Mouse (Mus musculus): Measurements from ENCODE around the gene Rpl5. TPM values are rescaled to one million over a fixed set of nuclear protein-coding genes. Genes with fewer than 3 reads are reported as not detected.
"Not testable (repeated sequence)": the region's sequence is repeated elsewhere in the genome, so short reads cannot be mapped to it uniquely, and the experiment has no call there.

The Rpl5 gene
- polyA plus RNA-seq, 1 experiment from 2014 or later = 58.1 TPM

GRCm38 (mm10) chr5:107932556-107932955 lies 32.3 kb downstream of the Rpl5 start:
- peaks cover 15% of the 10 kb centered on the region; the same call in 1 of the 2 replicates for H3K4me1 ChIP-seq (ENCODE audit: control insufficient read depth, insufficient read depth, low read length)
- no peaks in the 10 kb centered on the region for H3K9me3 ChIP-seq (ENCODE audit: control insufficient read depth, low read length)
- H3K27ac ChIP-seq (replicated peaks; ENCODE audit: low read depth, low read length) = peak overlapping the region; percentile 39; the same call in 1 of the 2 replicates
- no peak overlapping the region for H3K4me2 ChIP-seq (ENCODE audit: low read depth, low read length)
- no peak overlapping the region for H3K4me3 ChIP-seq (ENCODE audit: low read depth, low read length)
- WGBS = 31% methylated on average over 2 of the region's 2 CpGs
- H3K27me3 ChIP-seq (replicated peaks; ENCODE audit: control insufficient read depth, insufficient read depth, low read length) = no peaks in the 10 kb centered on the region
- no peak overlapping the region for H3K9ac ChIP-seq (ENCODE audit: low read depth, low read length)
- H3K36me3 ChIP-seq (ENCODE audit: control insufficient read depth, insufficient read depth, low read length) = no peaks in the 10 kb centered on the region
- DNase-seq (ENCODE audit: low spot score) = no peak
- ATAC-seq (ENCODE audit: low read depth) = no peak

GRCm38 (mm10) chr5:107933202-107933974 lies 33.1 kb downstream of the Rpl5 start:
- Histone ChIP-seq H3K36me3 (ENCODE audit: control insufficient read depth, insufficient read depth, low read length) (no peaks in the 10 kb centered on the region), H3K4me3 (ENCODE audit: low read depth, low read length) (no peak overlapping the region), H3K27ac (replicated peaks; ENCODE audit: low read depth, low read length) (peak overlapping the region; percentile 39), H3K9me3 (ENCODE audit: control insufficient read depth, low read length) (no peaks in the 10 kb centered on the region), H3K9ac (ENCODE audit: low read depth, low read length) (no peak overlapping the region), H3K27me3 (replicated peaks; ENCODE audit: control insufficient read depth, insufficient read depth, low read length) (no peaks in the 10 kb centered on the region), H3K4me2 (ENCODE audit: low read depth, low read length) (no peak overlapping the region), H3K4me1 (ENCODE audit: control insufficient read depth, insufficient read depth, low read length) (peaks cover 15% of the 10 kb centered on the region; the same call in 1 of the 2 replicates)
- WGBS = 32% methylated on average over 4 of the region's 4 CpGs
- DNase-seq (ENCODE audit: low spot score) (peak; percentile 86), ATAC-seq (ENCODE audit: low read depth) (peak; percentile 78)

- Histone ChIP-seq H3K4me2 (ENCODE audit: low read depth, low read length) (no peak overlapping the region), H3K27me3 (replicated peaks; ENCODE audit: control insufficient read depth, insufficient read depth, low read length) (no peaks in the 10 kb centered on the region), H3K4me3 (ENCODE audit: low read depth, low read length) (no peak overlapping the region), H3K9ac (ENCODE audit: low read depth, low read length) (no peak overlapping the region), H3K36me3 (ENCODE audit: control insufficient read depth, insufficient read depth, low read length) (no peaks in the 10 kb centered on the region), H3K9me3 (ENCODE audit: control insufficient read depth, low read length) (no peaks in the 10 kb centered on the region), H3K27ac (replicated peaks; ENCODE audit: low read depth, low read length) (no peak overlapping the region), H3K4me1 (ENCODE audit: control insufficient read depth, insufficient read depth, low read length) (peaks cover 15% of the 10 kb centered on the region; the same call in 1 of the 2 replicates)
- ATAC-seq (ENCODE audit: low read depth) (no peak; the same call in 1 of the 2 replicates), DNase-seq (ENCODE audit: low spot score) (no peak)
- WGBS = 87% methylated on average over 10 of the region's 10 CpGs
These were observed 34.7 kb downstream of the Rpl5 start for GRCm38 (mm10) chr5:107934770-107935543.

DNA sequence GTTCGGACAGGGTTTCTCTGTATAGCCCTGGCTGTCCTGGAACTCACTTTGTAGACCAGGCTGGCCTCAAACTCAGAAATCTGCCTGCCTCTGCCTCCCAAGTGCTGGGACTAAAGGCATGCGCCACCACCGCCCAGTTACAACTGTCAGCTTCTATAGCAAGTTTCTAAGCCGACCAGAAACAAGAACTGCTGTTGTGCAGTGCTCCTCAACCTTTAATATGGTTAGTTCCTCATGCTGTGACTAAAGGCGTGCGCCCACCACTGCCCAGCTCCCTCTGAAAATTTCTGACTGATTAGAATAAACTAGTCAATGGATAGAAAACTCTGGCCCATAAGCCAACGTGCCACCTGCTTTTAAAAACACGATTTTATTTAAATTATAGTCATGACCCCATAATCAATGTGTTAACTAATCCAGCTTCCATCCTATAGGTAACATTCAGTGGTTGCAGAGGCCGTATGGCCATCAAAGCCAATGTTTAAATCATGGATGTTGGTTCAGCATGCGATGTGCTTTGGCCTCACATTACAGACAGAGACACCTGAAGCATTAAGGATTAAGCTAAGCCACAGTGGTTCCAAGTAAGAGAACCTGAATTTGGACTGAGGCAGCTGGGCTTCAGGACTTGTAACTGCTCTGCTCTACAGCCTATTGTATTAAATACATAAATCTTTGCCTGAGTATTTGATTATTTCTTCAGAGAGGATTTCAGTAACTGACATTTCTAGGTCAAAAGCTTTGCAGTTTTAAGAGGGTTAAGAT lies 36.5 kb downstream of the Rpl5 start:
- Histone ChIP-seq H3K9ac (ENCODE audit: low read depth, low read length) (no peak overlapping the region), H3K4me1 (ENCODE audit: control insufficient read depth, insufficient read depth, low read length) (peaks cover 15% of the 10 kb centered on the region; the same call in 1 of the 2 replicates), H3K27ac (replicated peaks; ENCODE audit: low read depth, low read length) (no peak overlapping the region), H3K27me3 (replicated peaks; ENCODE audit: control insufficient read depth, insufficient read depth, low read length) (no peaks in the 10 kb centered on the region), H3K9me3 (ENCODE audit: control insufficient read depth, low read length) (no peaks in the 10 kb centered on the region), H3K4me3 (ENCODE audit: low read depth, low read length) (no peak overlapping the region), H3K4me2 (ENCODE audit: low read depth, low read length) (no peak overlapping the region), H3K36me3 (ENCODE audit: control insufficient read depth, insufficient read depth, low read length) (no peaks in the 10 kb centered on the region)
- 87% methylated on average over 10 of the region's 10 CpGs for WGBS
- ATAC-seq (ENCODE audit: low read depth) = no peak
- no peak for DNase-seq (ENCODE audit: low spot score)

DNA sequence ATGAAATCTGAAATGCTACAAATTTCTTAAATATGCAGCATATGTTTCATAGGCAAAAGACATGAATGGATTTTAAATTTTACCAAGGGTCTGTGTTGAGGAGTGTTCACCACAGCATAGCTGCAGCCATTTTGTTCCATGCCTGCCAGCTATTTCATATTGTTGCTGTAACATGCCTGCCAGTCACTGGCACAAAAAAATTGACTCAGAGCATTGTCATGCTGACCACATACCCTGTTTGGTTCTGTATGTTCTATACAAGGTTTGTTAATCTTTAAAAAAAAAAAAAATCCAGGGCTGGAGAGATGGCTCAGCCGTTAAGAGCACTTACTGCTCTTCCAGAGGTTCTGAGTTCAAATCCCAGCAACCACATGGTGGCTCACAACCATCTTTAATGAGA lies 38.2 kb downstream of the Rpl5 start:
- DNase-seq (ENCODE audit: low spot score); H3K27me3 ChIP-seq (replicated peaks; ENCODE audit: control insufficient read depth, insufficient read depth, low read length); H3K4me1 ChIP-seq (ENCODE audit: control insufficient read depth, insufficient read depth, low read length); H3K9me3 ChIP-seq (ENCODE audit: control insufficient read depth, low read length); H3K36me3 ChIP-seq (ENCODE audit: control insufficient read depth, insufficient read depth, low read length); H3K4me3 ChIP-seq (ENCODE audit: low read depth, low read length); H3K9ac ChIP-seq (ENCODE audit: low read depth, low read length); H3K4me2 ChIP-seq (ENCODE audit: low read depth, low read length); H3K27ac ChIP-seq (replicated peaks; ENCODE audit: low read depth, low read length); ATAC-seq (ENCODE audit: low read depth): not testable (repeated sequence)
- 73% methylated on average over 1 of the region's 1 CpGs for WGBS

- Histone ChIP-seq H3K27me3 (replicated peaks; ENCODE audit: control insufficient read depth, insufficient read depth, low read length) (no peaks in the 10 kb centered on the region), H3K4me3 (ENCODE audit: low read depth, low read length) (no peak overlapping the region), H3K9me3 (ENCODE audit: control insufficient read depth, low read length) (no peaks in the 10 kb centered on the region), H3K4me2 (ENCODE audit: low read depth, low read length) (no peak overlapping the region), H3K4me1 (ENCODE audit: control insufficient read depth, insufficient read depth, low read length) (peaks cover under 1% of the 10 kb centered on the region; the same call in 1 of the 2 replicates), H3K27ac (replicated peaks; ENCODE audit: low read depth, low read length) (no peak overlapping the region), H3K36me3 (ENCODE audit: control insufficient read depth, insufficient read depth, low read length) (no peaks in the 10 kb centered on the region), H3K9ac (ENCODE audit: low read depth, low read length) (no peak overlapping the region)
- WGBS = 94% methylated on average over 2 of the region's 2 CpGs
- DNase-seq (ENCODE audit: low spot score) (no peak), ATAC-seq (ENCODE audit: low read depth) (no peak)
These were observed 38.6 kb downstream of the Rpl5 start for GRCm38 (mm10) chr5:107938886-107939285.

DNA sequence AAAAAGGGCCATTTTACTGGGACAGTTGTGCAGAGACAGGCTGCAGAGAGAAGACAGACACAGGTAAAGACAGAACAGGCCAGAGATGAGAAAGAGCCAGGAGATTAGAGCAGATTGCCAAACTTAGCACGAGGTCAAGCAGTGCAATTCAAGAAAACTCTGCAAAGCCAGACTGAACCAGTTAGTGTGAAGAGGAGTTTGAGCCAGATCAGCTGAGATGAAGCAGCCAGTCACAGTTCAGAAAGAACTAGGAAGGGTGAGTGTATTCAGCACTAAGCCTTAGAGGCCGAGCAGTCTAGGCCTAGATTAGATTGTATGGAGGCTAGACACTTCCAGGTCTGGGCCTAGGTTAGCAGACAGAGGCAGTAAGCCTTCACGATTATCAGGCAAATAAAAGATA lies 39.4 kb downstream of the Rpl5 start:
- ATAC-seq (ENCODE audit: low read depth) = no peak

DNA sequence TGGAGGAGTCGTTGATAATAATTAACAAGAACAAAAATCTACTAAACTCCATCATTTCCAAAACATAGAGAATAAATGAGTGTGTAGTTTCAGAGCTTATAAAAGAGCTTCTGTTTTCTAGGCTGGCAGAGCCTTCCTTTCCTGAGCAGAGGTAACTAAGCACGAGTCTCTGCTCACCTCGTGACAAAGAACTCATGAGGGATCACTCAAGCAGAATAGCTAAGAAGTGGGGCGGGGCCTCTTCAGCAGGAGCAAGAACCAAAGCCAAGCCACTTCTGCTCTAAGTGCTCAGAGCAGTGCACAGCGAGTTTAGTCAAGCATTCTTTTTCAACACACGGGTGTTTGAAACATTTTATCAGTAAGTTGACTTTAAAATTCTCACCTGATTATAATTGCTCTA lies 40.9 kb downstream of the Rpl5 start:
- Histone ChIP-seq H3K27ac (replicated peaks; ENCODE audit: low read depth, low read length) (no peak overlapping the region), H3K27me3 (replicated peaks; ENCODE audit: control insufficient read depth, insufficient read depth, low read length) (no peaks in the 10 kb centered on the region), H3K36me3 (ENCODE audit: control insufficient read depth, insufficient read depth, low read length) (no peaks in the 10 kb centered on the region), H3K4me3 (ENCODE audit: low read depth, low read length) (no peak overlapping the region), H3K9ac (ENCODE audit: low read depth, low read length) (no peak overlapping the region), H3K4me2 (ENCODE audit: low read depth, low read length) (no peak overlapping the region), H3K4me1 (ENCODE audit: control insufficient read depth, insufficient read depth, low read length) (no peaks in the 10 kb centered on the region), H3K9me3 (ENCODE audit: control insufficient read depth, low read length) (no peaks in the 10 kb centered on the region)
- DNase-seq (ENCODE audit: low spot score) (peak; percentile 48), ATAC-seq (ENCODE audit: low read depth) (peak; percentile 65; the same call in 1 of the 2 replicates)
- 51% methylated on average over 6 of the region's 6 CpGs for WGBS

More for the DNA sequence above, 39.4 kb downstream of the Rpl5 start:
- 67% methylated on average over 3 of the region's 3 CpGs for WGBS
- DNase-seq (ENCODE audit: low spot score) = no peak
- Histone ChIP-seq H3K9me3 (ENCODE audit: control insufficient read depth, low read length) (no peaks in the 10 kb centered on the region), H3K9ac (ENCODE audit: low read depth, low read length) (no peak overlapping the region), H3K4me3 (ENCODE audit: low read depth, low read length) (no peak overlapping the region), H3K4me2 (ENCODE audit: low read depth, low read length) (no peak overlapping the region), H3K4me1 (ENCODE audit: control insufficient read depth, insufficient read depth, low read length) (no peaks in the 10 kb centered on the region), H3K27me3 (replicated peaks; ENCODE audit: control insufficient read depth, insufficient read depth, low read length) (no peaks in the 10 kb centered on the region), H3K36me3 (ENCODE audit: control insufficient read depth, insufficient read depth, low read length) (no peaks in the 10 kb centered on the region), H3K27ac (replicated peaks; ENCODE audit: low read depth, low read length) (no peak overlapping the region)

Measured in embryonic facial prominence, embryonic 14.5 days (tissue).